Mouse (Mus musculus) right cerebral cortex, postnatal 36 days (tissue): ENCODE results near the gene Cyth1.

Experiments
- DNase-seq, 2 experiments: peaks; one replicate each; pipeline ENCODE4 v3.0.0; 2022; ENCODE audit warnings: low spot score in 2 of 2, mixed read lengths in 1 of 2

Gene Cyth1

DNA sequence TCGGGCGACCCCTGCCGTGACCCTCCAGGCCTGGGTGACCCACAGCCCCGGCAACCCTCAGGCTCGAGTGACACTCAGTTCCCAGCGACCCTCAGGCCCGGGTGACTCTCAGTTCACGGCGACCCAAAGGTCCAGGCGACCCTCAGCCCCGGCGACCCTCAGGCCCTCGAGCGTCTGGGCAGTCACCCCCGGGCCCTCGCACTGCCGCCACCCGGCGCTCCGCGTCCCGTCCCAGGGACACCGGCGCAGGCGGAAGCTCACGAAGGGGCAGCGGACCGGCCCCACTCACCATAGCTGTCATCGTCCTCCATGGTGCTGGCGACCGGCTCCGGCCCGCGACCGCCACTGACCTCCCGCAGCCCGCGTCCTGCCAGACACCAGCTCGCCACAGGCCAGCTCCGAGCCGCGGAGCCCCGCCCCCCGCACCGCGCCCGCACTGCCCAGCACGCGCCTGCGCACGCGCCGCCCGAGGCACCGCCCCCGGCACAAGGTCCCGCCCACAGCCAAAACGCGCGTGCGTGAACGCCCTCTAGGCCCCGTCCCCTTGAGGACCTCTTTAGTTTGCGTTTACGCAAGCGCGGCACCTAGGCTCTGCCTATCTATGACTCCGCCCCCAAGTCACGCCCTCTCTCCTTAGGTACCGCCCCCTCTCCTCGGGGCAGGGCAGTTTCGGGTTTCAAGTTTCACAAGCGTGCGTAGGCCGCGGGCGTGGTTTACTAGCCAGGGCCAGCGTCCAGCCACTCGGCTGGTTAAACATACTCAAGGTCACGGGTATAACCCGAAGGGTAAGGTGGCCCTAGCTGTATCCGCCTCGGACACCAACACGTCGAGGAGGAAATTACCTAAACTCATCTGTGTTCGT lies at the start of gene Cyth1:
Cyth1 (minus strand) TSS at position 443 of the 862 bp plus-strand sequence.
- peak; percentile 98 for DNase-seq

DNA sequence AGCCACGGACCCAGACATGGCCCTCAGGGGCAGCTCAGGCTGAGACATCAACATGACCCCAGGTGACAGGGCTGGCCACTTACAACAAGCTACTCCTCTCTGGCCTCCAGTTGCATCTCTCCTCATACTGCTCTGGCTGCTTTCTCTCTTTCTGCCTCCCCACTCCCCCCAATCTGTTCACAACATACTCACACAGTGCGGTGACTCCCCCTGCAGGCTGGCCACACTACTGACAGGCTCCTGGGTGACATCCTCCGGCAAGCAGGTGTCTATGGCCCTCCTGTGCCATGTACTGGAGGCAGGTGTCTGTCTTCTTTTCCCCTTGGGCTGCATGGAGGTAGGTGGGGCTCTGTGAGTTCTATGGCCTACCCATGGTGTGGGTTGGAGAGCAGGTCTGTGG lies 49.6 kb upstream of the Cyth1 start:
- no peak for DNase-seq

DNA sequence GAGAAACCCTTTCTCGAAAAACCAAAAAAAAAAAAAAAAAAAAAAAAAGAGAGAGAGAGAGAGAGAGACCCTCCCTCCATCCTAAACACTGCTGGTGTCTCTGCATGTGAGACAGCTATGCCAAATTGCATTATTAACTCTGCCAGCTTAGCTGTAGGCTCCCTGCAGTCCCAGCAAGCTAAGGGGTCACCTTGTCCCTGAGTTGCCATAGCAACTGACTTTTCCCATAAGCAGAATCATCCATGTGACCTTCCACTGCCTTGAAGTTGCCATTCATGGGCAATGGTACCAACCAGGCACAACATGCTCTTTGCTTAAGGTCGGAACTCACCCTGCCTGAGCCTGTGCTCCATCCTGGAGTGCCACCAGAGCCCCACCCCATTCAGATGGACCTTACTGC lies 46.6 kb upstream of the Cyth1 start:
- DNase-seq = no peak

DNA sequence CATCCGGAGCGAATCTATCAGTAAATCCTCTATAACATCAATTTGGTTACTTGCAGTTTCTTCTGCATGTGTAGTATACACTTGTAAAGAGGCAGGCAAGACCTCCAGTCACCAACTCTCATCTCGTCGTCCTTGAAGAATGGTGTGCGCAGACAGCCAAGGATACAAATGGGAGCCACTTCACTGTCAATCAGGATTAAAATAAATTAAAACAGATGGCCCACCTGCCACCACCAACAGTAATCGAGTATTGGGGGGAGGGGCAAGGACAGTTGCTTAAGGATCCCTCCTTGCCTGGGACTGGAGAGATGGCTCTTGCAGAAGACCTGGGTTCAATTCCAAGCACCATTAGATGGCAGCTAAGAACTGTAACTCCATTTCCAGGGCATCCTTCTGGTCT lies 44.3 kb upstream of the Cyth1 start:
- DNase-seq = no peak

DNA sequence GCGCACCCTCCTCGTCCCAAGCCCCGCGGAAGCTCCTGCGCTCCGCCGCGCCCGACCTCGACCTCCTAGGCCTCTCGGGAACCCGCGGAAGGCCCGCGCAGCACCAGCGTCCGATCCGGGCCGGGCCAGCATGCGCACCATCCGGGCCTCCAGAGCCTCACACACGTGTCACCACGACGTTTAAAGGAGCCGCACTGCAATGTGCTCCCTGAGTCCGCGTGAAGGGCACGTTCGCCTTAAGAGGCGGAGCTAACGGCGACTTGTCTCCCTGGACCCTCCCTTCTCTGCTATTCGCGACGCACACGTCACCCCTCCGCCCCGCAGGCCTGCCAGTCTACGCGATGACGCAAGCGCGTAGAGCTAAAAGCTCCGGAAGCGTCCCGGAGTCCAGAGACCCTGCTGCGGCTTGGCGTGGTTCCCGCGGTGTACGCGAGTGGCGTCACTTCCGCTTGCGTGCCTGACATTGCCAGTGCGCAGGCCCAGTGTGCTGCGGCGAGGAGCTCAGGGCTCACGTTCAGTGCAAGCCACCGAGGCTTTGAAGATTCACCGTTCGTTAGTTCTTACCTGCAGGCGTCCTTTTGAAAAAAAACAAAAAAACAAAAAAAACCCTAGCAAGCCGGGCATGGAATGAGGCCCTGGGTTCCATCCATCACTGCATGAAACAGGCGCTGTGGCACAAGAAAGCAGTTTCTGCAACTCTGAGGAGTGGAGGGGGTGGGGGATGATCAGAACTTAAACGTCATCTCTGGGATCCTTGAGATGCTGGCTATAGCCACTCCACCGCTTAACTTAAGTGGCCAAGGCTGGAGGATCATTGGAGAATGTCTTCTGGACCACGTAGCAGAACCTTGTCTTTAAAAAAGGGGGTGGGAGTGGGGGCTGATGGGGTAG lies 41.9 kb upstream of the Cyth1 start, which contains the start of gene Usp36:
Usp36 (minus strand) TSS at position 246 of the 891 bp plus-strand sequence.
- DNase-seq = peak; percentile 100

DNA sequence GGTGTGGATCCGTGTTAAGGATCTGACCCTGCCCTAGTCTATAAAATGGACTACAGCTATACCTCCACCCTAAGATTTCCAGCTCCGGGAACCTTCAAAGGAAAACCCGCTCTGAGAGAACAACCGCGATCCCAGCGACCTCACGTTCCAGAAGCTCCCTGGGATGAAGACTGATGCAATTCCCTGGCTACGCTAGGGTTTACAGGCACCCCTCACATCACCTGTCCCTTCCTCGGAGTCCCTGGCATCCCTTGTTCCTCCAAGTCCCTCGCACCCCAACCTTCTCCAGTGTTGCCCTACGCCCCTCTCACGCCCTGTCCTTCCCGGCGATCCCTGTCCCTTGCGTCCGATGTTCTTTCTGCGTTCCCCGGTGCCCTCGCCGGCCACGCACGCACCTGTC lies 41.2 kb upstream of the Cyth1 start:
- DNase-seq = no peak

DNA sequence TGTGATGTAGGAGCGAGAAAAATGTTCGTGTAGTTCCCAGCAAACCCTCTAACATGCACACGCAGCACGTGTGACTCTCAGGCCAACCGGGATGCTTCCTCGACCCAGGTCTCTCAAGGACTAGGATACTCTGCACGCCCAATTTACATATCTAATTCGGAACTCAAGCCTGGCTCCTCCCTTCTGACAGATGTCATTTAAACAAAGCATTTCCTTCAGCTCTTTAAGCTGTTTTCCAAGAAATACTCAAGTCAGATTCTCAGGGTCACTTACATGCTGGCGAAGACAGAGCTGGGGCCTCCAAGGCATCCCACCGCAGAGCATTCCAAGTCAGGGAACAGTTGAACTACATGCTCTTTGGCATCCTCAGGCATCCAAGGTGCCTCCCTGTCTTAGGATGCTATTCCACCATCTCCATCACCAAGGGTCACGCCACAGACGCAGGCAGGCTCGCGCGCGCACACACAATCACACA lies 40.7 kb upstream of the Cyth1 start:
- DNase-seq = no peak

DNA sequence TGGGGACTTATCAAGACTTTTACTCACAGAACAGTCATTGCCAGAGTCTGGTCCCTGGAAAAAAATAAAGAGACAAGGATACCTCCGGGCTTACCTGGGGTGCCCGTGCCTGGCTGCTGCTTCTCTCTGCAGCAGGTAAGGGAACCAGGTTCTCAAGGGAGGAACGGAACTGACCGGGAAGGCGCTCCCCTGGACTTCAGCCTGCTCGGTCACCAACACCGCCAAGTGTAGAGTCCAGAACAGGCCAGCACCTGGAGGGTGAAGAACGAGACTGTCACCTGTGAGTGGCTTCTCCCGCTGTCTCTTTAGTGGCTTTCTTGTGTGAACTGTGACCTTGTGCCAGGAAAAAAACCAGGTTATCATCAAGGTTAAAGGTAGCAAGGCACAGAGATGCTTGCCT lies 39.2 kb upstream of the Cyth1 start:
- DNase-seq = no peak

DNA sequence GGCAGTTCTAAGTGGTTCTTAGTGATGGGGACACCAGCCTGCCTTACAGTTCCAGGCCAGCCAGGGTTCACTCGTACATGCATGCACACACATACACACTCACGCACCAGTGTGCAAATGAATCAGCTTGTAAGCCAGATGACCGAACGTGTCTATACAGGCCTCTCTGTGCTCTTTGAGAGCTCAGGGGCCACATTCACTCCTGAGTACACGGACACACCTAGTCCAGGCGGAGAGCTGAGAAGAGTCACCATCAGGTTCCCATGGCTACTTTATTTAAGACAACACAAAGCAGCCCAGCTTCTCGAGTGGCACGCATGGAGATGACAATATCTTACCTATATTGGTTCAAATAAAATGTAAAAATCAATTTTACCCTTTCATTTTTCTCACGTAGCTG lies 38.0 kb upstream of the Cyth1 start:
- DNase-seq = no peak

DNA sequence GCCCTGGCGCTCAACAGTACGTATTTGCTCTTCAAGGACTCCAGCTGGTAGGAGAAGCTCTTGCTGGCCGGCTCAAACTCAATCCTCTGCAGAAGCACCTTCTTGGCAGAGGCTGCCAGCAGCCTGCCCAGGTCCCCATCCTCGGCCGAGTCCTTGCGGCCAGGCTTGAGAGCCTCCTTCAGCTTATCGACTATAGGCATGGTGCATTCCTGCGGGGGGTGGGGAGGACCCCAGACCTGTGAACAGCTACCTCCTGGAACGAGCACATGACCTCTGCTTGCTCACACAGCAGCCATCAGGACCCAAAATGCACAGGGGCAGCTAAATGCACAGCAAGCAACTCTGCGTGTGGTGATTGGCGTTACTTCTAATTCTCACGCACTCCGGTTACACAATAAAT lies 37.4 kb upstream of the Cyth1 start:
- no peak for DNase-seq

DNA sequence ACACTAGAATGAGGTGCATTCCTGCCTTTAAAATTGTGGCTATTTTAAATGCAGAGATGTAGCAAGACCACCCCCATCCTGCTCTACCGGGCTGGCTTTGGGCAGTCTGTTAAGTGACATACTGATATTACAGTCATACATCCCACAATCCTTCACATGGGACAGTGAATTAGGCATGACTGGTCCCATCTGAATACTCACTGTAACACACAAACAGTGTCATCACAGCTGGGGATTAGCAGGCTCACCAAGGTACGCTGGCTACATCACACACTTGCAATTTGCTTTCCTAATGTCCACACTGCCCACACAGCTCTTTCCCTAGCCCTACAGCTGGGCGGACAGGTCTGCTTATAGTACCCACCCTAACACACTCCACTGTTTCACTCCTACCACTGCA lies 31.8 kb upstream of the Cyth1 start:
- DNase-seq = no peak

DNA sequence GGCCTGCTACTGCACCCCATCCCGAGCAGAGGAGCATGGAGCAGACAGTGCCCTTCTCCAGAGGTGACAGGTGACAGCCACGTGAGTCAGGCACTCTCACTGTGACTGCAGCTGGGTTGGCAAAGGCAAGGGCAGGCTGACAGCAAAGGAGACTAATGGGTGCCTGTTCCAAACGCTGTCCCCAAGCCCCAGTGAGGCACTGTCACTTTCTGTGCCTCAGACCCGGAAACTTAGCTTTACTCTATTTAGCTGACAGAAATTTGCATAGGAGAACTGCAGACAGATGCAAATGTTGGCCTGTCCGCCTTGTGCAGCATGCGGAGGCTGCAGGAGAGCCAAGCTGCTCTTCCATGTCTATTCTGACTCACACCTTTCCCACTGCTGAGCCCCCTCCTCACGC lies 27.9 kb upstream of the Cyth1 start:
- DNase-seq = peak in 1 of 2 experiments; percentile 31

DNA sequence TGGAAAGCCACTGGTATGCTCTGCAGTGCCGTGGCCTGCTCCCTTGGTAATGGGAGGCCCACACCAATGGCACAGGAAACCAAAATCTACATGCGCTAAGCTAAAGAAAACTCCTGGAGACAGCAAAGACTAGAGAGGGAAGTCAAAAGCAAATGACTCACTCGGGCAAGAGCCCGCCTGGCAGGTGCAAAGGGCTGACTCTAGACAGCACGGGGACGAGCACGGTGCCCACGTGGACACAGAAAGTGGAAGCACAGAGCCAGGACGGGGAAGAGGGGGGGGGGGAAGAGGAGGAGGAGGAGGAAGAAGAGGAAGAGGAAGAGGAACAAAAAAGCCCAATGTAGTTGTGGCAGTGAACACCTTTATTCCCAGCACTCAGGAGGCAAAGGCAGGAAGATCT lies 26.7 kb upstream of the Cyth1 start:
- no peak for DNase-seq

DNA sequence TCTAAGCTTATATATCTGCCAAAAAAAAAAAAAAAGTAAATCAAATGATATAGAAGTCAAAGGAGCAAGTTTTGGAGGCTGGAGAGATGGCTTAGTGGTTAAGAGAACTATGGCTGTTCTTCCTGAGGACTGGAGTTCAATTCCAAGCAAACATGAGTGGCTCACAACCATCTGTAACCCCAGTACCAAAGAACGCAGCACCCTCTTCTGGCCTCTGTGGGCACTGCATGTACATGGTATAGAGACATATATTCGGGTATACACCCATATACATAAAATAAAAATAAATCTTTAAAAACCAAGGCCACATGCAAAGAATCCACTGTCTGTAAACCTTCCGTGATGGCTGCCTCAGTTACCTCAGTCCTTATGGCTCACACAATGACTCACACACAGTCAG lies 21.4 kb upstream of the Cyth1 start:
- no peak for DNase-seq

DNA sequence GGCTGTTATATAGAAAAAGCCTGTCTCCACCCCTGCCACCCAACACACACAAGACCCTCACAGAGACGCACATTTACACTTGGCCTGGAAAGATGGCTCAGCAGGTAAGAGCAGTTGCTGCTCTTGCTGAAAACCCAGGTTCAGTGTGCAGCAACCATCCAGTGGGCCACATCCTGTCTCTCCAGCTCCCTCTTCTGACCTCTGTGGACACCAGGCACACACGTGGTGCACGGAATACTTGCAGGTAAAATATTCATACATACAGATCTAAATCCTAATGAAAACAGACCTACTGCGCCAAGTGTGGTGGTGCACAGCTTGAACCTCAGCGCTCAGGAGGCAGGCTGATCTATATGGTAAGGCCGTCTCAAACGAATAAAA lies 18.3 kb upstream of the Cyth1 start:
- no peak for DNase-seq

DNA sequence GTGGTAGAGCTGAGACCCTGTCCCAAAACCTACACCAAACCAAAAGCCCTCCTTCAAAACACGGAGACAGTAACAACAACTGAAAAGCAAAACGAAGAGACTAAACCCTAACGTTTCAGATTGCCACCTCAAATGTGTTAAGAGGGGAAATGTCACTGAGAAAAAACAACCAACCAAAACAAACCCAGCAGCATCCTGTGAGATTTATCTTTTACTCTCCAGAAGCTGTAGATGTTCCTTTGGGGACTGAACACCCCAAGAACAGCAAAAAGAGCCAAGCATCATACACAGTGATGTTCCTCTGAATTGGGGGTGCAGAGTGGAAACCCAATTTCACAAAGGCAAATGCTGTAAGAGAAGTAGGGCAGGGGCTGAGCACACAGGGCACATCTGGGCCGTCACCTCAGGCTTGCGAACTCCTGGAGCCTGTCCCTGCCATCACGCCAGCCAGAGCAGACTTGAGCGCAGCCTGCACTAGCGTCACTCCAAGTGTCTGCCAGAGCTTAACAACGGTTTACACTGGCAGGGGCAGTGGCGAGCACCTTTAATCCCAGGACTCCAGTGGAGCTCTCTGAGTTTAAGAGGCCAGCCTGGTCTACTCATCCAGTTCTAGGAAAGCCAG lies 17.8 kb upstream of the Cyth1 start:
- no peak for DNase-seq

DNA sequence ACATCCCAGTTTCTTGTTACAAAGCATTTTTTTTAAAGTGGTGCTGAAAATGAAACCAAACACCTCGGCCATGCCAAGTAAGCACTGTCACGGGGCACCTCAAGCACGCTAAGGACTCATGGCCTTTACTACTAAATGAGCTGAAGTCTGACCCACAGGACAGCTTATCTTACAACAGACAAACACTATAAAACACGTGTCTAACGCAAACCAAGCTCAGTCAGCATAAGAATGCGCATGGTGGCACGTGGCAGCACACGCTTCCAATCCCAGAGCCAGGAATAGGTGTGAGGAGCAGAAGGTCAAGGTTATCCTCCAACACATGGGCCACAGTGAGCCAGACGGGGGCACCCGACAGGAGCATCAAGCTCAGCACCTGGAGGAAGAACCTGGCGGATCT lies 17.2 kb upstream of the Cyth1 start:
- DNase-seq = no peak

DNA sequence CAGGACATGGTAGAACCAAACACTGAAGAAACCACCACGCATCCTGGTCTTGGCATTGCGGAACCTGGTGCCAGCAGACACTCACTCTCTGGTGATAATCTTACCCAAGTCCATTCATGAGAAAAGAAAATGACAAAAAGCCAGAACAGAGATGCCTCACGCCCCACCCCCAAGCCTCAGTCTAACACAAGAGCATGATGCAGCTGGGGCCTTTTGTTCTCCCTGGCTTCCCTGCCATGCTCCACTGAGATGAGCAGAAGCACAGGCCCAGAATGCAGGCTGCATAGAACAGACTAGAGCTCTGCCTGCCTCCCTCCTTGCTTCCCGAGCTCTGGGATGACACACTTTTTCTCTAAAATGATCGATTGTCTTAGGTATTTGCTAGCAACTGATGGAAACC lies 14.8 kb upstream of the Cyth1 start:
- DNase-seq = no peak

DNA sequence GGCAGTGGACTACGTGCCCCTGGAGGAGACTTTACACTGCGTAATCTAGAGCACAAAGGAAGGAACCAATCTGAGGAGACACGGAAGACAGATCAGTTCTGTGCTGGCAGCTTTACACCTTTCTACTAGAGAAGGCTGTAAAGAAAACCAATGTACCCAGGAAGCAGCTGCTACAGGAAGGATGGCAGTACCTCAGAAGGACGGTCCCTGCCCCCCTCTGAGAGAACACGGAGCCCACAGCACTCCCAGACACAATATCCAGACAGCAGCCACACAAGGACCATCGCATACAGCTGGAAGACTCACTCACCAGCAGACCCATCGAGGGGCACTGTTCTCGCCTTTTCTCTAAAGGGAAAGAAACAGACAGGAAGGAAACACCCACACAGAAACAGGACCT lies 11.7 kb upstream of the Cyth1 start:
- DNase-seq = no peak

DNA sequence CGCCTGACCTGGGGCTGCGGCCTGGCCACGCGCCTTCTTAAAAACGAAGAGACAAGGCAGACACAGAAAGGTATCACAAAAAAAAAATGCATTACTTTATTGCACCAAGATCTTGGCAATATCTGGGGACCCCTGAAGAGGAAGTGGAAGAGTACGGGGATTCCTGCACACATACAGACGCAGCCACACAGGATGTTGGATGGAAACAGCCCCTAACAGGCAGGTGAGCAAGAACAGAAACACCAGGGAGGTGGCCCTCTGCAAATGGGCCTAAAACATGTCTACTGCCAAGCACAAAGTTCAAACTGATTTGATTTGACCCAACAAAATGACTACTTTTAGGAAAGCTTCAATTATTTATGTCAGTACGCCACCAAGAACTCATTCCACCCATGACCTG lies 11.2 kb upstream of the Cyth1 start:
- no peak for DNase-seq

DNA sequence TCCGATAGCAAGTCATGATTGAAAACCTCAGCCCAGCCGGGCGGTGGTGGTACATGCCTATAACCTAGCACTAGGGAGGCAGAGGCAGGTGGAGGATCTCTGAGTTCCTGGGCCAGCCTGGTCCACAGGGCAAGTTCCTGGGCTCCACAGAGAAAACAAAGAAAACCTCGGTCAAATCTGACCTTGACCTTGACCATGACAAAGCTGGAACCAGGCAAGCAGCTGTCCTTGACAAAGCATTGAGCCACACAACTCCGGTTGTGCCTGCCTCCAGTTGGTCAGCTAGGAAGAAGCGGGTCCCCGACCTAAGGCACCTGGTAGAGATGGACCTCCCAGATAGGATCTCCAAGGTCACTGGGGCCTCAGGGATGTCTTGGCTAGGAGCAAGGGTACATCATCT lies 8.0 kb upstream of the Cyth1 start:
- no peak for DNase-seq
